Mouse (Mus musculus): Measurements from ENCODE around the gene Vsx1. TPM values are rescaled to one million over a fixed set of nuclear protein-coding genes. Genes with fewer than 3 reads are reported as not detected.

The Vsx1 gene
- polyA plus RNA-seq, 1 experiment from 2014 or later, result not detected

DNA sequence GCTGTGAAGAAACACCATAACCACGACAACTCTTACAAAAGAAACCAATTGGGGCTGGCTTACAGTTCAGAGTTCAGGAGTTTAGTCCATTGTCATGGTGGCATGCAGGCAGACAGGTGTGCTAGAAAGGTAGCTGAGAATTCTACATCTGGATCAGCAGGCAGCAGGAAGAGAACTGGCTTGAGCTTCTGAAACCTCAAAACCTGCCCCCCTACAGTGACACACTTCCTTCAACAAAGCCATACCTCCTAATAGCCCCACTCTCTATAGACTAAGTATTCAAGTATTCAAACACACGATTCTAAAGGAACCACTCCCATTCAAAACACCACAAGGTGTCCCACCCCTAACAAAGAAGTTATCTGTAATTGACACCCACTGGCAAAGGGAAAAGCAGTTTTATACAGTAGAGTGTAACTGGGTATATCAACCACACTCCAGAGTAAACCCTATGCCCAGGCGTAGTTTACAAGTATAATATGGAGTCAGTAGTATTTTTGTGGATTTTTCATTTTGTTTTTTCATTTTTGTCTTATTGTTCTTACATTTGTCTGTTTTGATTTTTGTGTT, 53.2 kb downstream of the Vsx1 start:
- no peak overlapping the region for H3K4me2 ChIP-seq (ENCODE audit: low read length)
- no peaks in the 10 kb centered on the region for H3K36me3 ChIP-seq (ENCODE audit: control insufficient read depth, insufficient read depth, low read length)
- no peak overlapping the region for H3K27ac ChIP-seq (replicated peaks in 1 of 2; ENCODE audit: control insufficient read depth in 1 of 2, insufficient read depth in 1 of 2, low read depth in 2 of 2, low read length in 2 of 2)
- H3K27me3 ChIP-seq (ENCODE audit: control insufficient read depth, insufficient read depth, low read length), result no peaks in the 10 kb centered on the region
- H3K9ac ChIP-seq (ENCODE audit: low read length), result no peak overlapping the region
- H3K9me3 ChIP-seq (ENCODE audit: control insufficient read depth, low read length), result no peaks in the 10 kb centered on the region
- no peak for ATAC-seq (ENCODE audit: insufficient number of reproducible peaks, insufficient read depth, low FRiP score, low read depth)
- H3K4me3 ChIP-seq (ENCODE audit: control insufficient read depth in 1 of 2, insufficient read depth in 1 of 2, low read depth in 1 of 2, low read length in 2 of 2), result no peak overlapping the region
- no peaks in the 10 kb centered on the region for H3K4me1 ChIP-seq (ENCODE audit: control insufficient read depth in 2 of 2, insufficient read depth in 2 of 2, low read length in 2 of 2)
- 84% methylated on average over 3 of the region's 3 CpGs for WGBS

Other genes with a start within 250 kb of the Vsx1 start
- 3.4 and 4.4 TPM in 2 replicates for gene Zfp442, start 237.9 kb downstream of the Vsx1 start, polyA plus RNA-seq (2014; fragmentation: Nextera tagmentation; extraction: Ambion mirVana)
- gene Zfp345, start 204.3 kb downstream of the Vsx1 start, polyA plus RNA-seq (2014; fragmentation: Nextera tagmentation; extraction: Ambion mirVana), result 0.07 and 0.08 TPM in 2 replicates
- gene Cst7, start 118.9 kb downstream of the Vsx1 start, polyA plus RNA-seq (2014; fragmentation: Nextera tagmentation; extraction: Ambion mirVana), result not detected in 2 replicates
- 26.6 and 27.4 TPM in 2 replicates for gene Apmap, start 80.8 kb downstream of the Vsx1 start, polyA plus RNA-seq (2014; fragmentation: Nextera tagmentation; extraction: Ambion mirVana)
- 8.4 and 11.6 TPM in 2 replicates for gene Acss1, start 20.9 kb downstream of the Vsx1 start, polyA plus RNA-seq (2014; fragmentation: Nextera tagmentation; extraction: Ambion mirVana)
- gene Entpd6, start 59.7 kb upstream of the Vsx1 start, polyA plus RNA-seq (2014; fragmentation: Nextera tagmentation; extraction: Ambion mirVana), result 18.5 and 18.6 TPM in 2 replicates
- 161 and 199 TPM in 2 replicates for gene Pygb, start 97.4 kb upstream of the Vsx1 start, polyA plus RNA-seq (2014; fragmentation: Nextera tagmentation; extraction: Ambion mirVana)
- gene Abhd12, start 215.4 kb upstream of the Vsx1 start, polyA plus RNA-seq (2014; fragmentation: Nextera tagmentation; extraction: Ambion mirVana), result 44.1 and 46.4 TPM in 2 replicates
- 28.2 and 30.9 TPM in 2 replicates for gene Gins1, start 216.0 kb upstream of the Vsx1 start, polyA plus RNA-seq (2014; fragmentation: Nextera tagmentation; extraction: Ambion mirVana)